Mouse (Mus musculus): ENCODE measurements at regions not wholly inside any gene's neighbourhood (a gene's known extent, or its start where the extent isn't known, plus 50 kb on each side); places are given as distances from the start of the nearest gene placed in this dataset.

GRCm38 (mm10) chr12:15930155-15930554, 113.4 kb upstream of the Trib2 start:
- Histone ChIP-seq H3K4me3 (replicated peaks) (no peak overlapping the region), H3K27ac (no peak overlapping the region), H3K4me2 (replicated peaks) (no peak overlapping the region), H3K36me3 (no peaks in the 10 kb centered on the region), H3K9me3 (no peaks in the 10 kb centered on the region), H3K4me1 (replicated peaks) (no peaks in the 10 kb centered on the region), H3K9ac (no peak overlapping the region), H3K27me3 (replicated peaks) (no peaks in the 10 kb centered on the region)
- no peak for ATAC-seq
- WGBS = 92% methylated on average over 3 of the region's 3 CpGs

GRCm38 (mm10) chr12:15929541-15929940, 112.8 kb upstream of the Trib2 start:
- no peaks in the 10 kb centered on the region for H3K4me1 ChIP-seq (replicated peaks)
- WGBS = 61% methylated on average over 1 of the region's 1 CpGs
- no peak overlapping the region for H3K9ac ChIP-seq
- no peak overlapping the region for H3K4me3 ChIP-seq (replicated peaks)
- no peaks in the 10 kb centered on the region for H3K9me3 ChIP-seq
- H3K27ac ChIP-seq = no peak overlapping the region
- H3K4me2 ChIP-seq (replicated peaks) = no peak overlapping the region
- no peak for ATAC-seq
- H3K36me3 ChIP-seq = no peaks in the 10 kb centered on the region
- no peaks in the 10 kb centered on the region for H3K27me3 ChIP-seq (replicated peaks)

GRCm38 (mm10) chr12:15918291-15918690, 101.6 kb upstream of the Trib2 start:
- Histone ChIP-seq H3K4me1 (replicated peaks) (no peaks in the 10 kb centered on the region), H3K27me3 (replicated peaks) (no peaks in the 10 kb centered on the region), H3K9me3 (no peaks in the 10 kb centered on the region), H3K36me3 (no peaks in the 10 kb centered on the region), H3K4me3 (replicated peaks) (no peak overlapping the region), H3K27ac (no peak overlapping the region), H3K9ac (no peak overlapping the region), H3K4me2 (replicated peaks) (no peak overlapping the region)
- 57% methylated on average over 1 of the region's 1 CpGs for WGBS
- ATAC-seq = no peak

GRCm38 (mm10) chr12:15912959-15913358, 96.2 kb upstream of the Trib2 start:
- no peaks in the 10 kb centered on the region for H3K36me3 ChIP-seq
- no peaks in the 10 kb centered on the region for H3K27me3 ChIP-seq (replicated peaks)
- H3K4me1 ChIP-seq (replicated peaks) = no peaks in the 10 kb centered on the region
- no peaks in the 10 kb centered on the region for H3K9me3 ChIP-seq
- no peak overlapping the region for H3K27ac ChIP-seq
- no peak overlapping the region for H3K4me2 ChIP-seq (replicated peaks)
- H3K4me3 ChIP-seq (replicated peaks) = no peak overlapping the region
- no peak for ATAC-seq
- 85% methylated on average over 1 of the region's 1 CpGs for whole genome bisulfite sequencing
- no peak overlapping the region for H3K9ac ChIP-seq

GRCm38 (mm10) chr12:15912491-15912890, 95.8 kb upstream of the Trib2 start:
- no peak overlapping the region for H3K4me3 ChIP-seq (replicated peaks)
- no peak overlapping the region for H3K9ac ChIP-seq
- H3K27me3 ChIP-seq (replicated peaks) = no peaks in the 10 kb centered on the region
- no peaks in the 10 kb centered on the region for H3K9me3 ChIP-seq
- no peak for ATAC-seq
- no peak overlapping the region for H3K4me2 ChIP-seq (replicated peaks)
- 85% methylated on average over 3 of the region's 3 CpGs for WGBS
- H3K4me1 ChIP-seq (replicated peaks) = no peaks in the 10 kb centered on the region
- no peaks in the 10 kb centered on the region for H3K36me3 ChIP-seq
- H3K27ac ChIP-seq = no peak overlapping the region

- WGBS = 88% methylated on average over 1 of the region's 1 CpGs
Measured at GRCm38 (mm10) chr12:15911254-15911991, 94.7 kb upstream of the Trib2 start.

GRCm38 (mm10) chr12:15897539-15897938, 80.8 kb upstream of the Trib2 start:
- Histone ChIP-seq H3K9ac (no peak overlapping the region), H3K4me1 (replicated peaks) (no peaks in the 10 kb centered on the region), H3K4me3 (replicated peaks) (no peak overlapping the region), H3K4me2 (replicated peaks) (no peak overlapping the region), H3K27me3 (replicated peaks) (no peaks in the 10 kb centered on the region), H3K27ac (no peak overlapping the region), H3K9me3 (no peaks in the 10 kb centered on the region), H3K36me3 (no peaks in the 10 kb centered on the region)
- ATAC-seq = no peak
- whole genome bisulfite sequencing = 83% methylated on average over 2 of the region's 2 CpGs

More at GRCm38 (mm10) chr12:15911254-15911991, 94.7 kb upstream of the Trib2 start:
- Histone ChIP-seq H3K4me2 (replicated peaks) (no peak overlapping the region), H3K4me1 (replicated peaks) (no peaks in the 10 kb centered on the region), H3K4me3 (replicated peaks) (no peak overlapping the region), H3K27me3 (replicated peaks) (no peaks in the 10 kb centered on the region), H3K36me3 (no peaks in the 10 kb centered on the region), H3K27ac (no peak overlapping the region), H3K9me3 (no peaks in the 10 kb centered on the region), H3K9ac (no peak overlapping the region)
- no peak for ATAC-seq

GRCm38 (mm10) chr12:15896511-15896910, 79.8 kb upstream of the Trib2 start:
- Histone ChIP-seq H3K4me1 (replicated peaks) (no peaks in the 10 kb centered on the region), H3K9ac (no peak overlapping the region), H3K27me3 (replicated peaks) (no peaks in the 10 kb centered on the region), H3K36me3 (no peaks in the 10 kb centered on the region), H3K4me3 (replicated peaks) (no peak overlapping the region), H3K9me3 (no peaks in the 10 kb centered on the region), H3K4me2 (replicated peaks) (no peak overlapping the region), H3K27ac (no peak overlapping the region)
- WGBS = 79% methylated on average over 3 of the region's 3 CpGs
- no peak for ATAC-seq

- Histone ChIP-seq H3K27me3 (replicated peaks) (no peaks in the 10 kb centered on the region), H3K9ac (no peak overlapping the region), H3K27ac (no peak overlapping the region), H3K36me3 (no peaks in the 10 kb centered on the region), H3K4me1 (replicated peaks) (no peaks in the 10 kb centered on the region), H3K4me2 (replicated peaks) (no peak overlapping the region), H3K9me3 (no peaks in the 10 kb centered on the region), H3K4me3 (replicated peaks) (no peak overlapping the region)
- no peak for ATAC-seq
- 44% methylated on average over 2 of the region's 2 CpGs for WGBS
Measured at GRCm38 (mm10) chr12:15895215-15895614, 78.5 kb upstream of the Trib2 start.

GRCm38 (mm10) chr12:15890591-15890990, 73.9 kb upstream of the Trib2 start:
- Histone ChIP-seq H3K4me2 (replicated peaks) (no peak overlapping the region), H3K4me3 (replicated peaks) (no peak overlapping the region), H3K36me3 (no peaks in the 10 kb centered on the region), H3K27me3 (replicated peaks) (no peaks in the 10 kb centered on the region), H3K9me3 (no peaks in the 10 kb centered on the region), H3K27ac (no peak overlapping the region), H3K4me1 (replicated peaks) (no peaks in the 10 kb centered on the region), H3K9ac (no peak overlapping the region)
- 62% methylated on average over 1 of the region's 1 CpGs for WGBS
- no peak for ATAC-seq

- Histone ChIP-seq H3K9me3 (no peaks in the 10 kb centered on the region), H3K27me3 (replicated peaks) (no peaks in the 10 kb centered on the region), H3K9ac (no peak overlapping the region), H3K4me2 (replicated peaks) (no peak overlapping the region), H3K27ac (no peak overlapping the region), H3K4me3 (replicated peaks) (no peak overlapping the region), H3K4me1 (replicated peaks) (no peaks in the 10 kb centered on the region), H3K36me3 (no peaks in the 10 kb centered on the region)
- ATAC-seq = no peak
- 77% methylated on average over 7 of the region's 7 CpGs for WGBS
Measured at GRCm38 (mm10) chr12:15879907-15880430, 63.2 kb upstream of the Trib2 start.
